Mouse (Mus musculus) frontal cortex, postnatal 10 days (tissue): Measurements from ENCODE around the gene Slc12a7.
A peak's percentile ranks its signal among the peaks of the same experiment; 100 is the strongest.
"Not testable (repeated sequence)": the region's sequence is repeated elsewhere in the genome, so short reads cannot be mapped to it uniquely, and the experiment has no call there.

Source experiments
- DNase-seq, 2 experiments: peaks; one replicate each; pipeline ENCODE4 v3.0.0; 2022; ENCODE audit warnings: low spot score in 2 of 2, mixed read lengths in 1 of 2

Slc12a7 gene

GRCm38 (mm10) chr13:73718225-73718624 lies 14.7 kb upstream of the Slc12a7 start:
- peak; percentile 45 to 78 for DNase-seq

- DNase-seq = no peak
Measured at GRCm38 (mm10) chr13:73720241-73720640, 12.7 kb upstream of the Slc12a7 start.

GRCm38 (mm10) chr13:73723081-73723668 lies 9.7 kb upstream of the Slc12a7 start:
- DNase-seq = peak; percentile 16 to 41

GRCm38 (mm10) chr13:73725315-73725714 lies 7.6 kb upstream of the Slc12a7 start:
- no peak for DNase-seq

- DNase-seq = no peak
Measured at GRCm38 (mm10) chr13:73727621-73728025, 5.3 kb upstream of the Slc12a7 start.

DNA sequence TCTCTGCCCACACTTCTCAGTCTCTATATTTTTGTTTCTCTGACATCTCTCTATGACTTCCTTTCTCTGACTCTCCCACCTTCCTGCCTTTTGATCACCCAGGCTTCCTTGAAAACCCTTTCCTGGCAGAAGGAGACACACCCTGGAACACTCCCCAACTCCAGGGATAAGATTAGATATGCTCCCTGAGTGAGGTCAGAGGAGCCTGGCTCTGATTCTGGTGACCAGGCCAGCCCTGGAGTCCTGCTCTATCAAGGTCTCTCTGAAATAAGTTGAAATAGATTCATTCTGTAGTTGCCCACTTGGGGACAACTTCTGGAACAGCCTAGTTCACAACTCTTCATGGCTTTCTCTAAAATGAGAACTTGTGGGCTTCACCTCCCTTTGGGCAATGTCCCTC lies 4.3 kb upstream of the Slc12a7 start:
- no peak for DNase-seq

GRCm38 (mm10) chr13:73730913-73731312 lies 2.0 kb upstream of the Slc12a7 start:
- no peak for DNase-seq

DNA sequence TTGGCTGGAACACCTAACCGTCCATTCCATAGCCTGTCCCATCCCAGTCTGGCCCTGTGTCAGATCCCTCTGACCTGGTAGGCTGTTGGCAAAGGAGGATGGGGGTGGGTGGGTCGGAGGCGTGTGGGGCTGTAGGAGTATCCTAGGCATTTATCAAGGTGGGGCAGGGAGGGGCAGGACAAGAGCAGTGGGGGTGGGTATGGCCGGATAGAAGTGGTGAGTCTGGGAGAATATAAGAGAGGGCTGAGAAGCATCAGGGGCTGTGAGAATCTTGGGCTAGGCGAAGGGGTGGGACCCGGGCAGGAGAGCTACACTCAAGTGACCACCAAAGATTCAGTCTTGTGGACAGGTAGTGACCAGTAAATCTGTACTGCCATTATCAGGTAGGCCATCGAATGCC lies 659 bp upstream of the Slc12a7 start:
- DNase-seq = no peak

DNA sequence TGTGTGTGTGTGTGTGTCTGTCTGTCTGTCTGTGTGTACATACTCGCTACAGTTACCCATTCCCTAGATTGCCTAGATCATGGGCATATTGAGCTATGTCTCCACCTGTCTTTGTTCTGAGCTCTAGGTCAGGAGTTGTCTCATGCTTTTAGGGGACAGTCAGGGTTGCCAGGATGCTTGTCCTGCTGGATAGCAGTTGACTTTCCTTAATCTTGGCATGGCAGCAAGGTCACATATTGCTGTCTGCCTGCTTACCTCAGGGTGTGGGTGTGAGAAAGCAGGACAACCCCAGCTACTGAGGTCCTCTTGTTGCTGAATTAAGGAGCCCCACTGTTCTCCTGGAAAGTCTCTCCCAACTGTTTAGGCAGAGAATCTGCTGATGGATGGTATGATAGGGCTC lies 1.5 kb downstream of the Slc12a7 start:
- no peak for DNase-seq

DNA sequence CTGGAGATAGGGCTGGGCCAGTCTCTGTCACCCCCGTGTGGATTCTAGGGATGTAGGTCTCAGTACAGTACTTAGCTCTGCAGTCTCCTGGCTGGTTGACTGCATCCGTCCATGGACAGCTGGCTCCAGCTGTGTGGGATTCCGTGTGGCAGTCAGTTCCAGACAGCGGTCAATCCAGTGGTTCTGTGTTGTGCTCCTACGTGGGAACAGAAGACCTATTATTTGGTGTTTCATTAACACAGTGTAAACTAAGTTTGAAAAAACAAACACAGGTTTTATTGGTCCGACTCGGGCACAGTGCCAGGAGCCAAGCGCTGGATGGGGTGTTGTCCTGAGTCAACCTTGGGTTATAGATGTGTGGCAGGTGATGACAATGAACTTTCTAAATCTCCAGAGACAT lies 2.4 kb downstream of the Slc12a7 start:
- DNase-seq = no peak

DNA sequence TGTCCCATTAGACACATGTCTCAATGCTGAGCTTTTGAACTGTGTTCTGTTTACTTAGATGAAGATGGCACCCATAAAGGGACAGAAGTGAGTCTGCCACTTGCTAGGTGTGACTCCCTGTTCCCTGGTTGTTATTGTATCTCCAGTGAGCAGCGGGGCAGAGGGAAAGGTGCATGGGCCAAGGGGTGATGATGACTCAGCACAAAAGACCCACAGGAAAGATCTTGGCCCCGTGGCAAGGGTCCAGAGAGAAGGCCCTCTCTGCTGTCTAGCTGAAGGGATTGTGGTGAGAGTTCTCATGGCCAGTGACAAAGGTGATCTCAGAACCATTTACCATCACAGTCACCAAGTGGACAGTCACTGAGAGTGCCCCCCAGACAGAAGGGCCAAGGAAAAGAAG lies 3.0 kb downstream of the Slc12a7 start:
- no peak for DNase-seq

DNA sequence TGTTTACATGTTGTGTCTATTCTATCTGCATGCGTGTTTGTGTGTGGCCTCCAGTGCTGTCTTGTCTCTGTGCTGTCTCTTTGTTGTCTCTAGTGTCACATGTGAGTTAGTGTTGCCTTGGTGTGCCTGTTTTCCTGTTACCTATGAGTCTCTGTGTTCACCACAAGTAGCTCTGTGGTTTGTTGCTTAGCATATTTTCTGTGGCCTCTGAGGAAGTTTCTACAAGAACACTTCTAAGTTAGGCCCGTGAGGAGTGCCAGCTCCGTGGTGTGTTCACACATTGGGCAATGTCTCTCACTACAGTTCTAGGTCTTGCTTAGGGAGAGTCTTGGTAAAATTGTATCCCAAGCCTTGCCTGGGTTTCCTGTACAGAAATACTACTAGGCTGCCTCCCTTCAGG lies 4.0 kb downstream of the Slc12a7 start:
- DNase-seq = no peak

DNA sequence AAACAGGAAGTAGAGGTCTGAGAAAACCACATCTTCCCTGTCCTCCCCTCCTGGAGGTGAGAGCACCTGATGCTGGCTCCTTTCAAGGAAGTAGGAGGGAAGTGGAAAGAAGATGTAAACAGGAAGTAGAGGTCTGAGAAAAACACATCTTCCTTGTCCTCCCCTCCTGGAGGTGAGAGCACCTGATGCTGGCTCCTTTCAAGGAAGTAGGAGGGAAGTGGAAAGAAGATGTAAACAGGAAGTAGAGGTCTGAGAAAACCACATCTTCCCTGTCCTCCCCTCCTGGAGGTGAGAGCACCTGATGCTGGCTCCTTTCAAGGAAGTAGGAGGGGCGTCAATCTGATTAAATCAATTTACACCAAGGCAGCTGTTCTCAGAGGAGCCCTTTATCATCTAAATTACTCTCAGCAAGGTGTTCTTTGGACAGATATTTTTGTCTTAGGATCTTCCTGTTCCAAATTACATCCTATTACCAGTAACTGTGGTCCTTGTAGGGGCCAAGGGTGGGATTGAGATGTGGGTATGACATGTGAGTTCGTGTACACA lies 7.6 kb downstream of the Slc12a7 start:
- DNase-seq = not testable (repeated sequence)

GRCm38 (mm10) chr13:73742944-73743343 lies 10.1 kb downstream of the Slc12a7 start:
- DNase-seq = no peak

GRCm38 (mm10) chr13:73743662-73744061 lies 10.8 kb downstream of the Slc12a7 start:
- no peak for DNase-seq

- no peak for DNase-seq
Measured at GRCm38 (mm10) chr13:73748663-73749440, 16.0 kb downstream of the Slc12a7 start.

DNA sequence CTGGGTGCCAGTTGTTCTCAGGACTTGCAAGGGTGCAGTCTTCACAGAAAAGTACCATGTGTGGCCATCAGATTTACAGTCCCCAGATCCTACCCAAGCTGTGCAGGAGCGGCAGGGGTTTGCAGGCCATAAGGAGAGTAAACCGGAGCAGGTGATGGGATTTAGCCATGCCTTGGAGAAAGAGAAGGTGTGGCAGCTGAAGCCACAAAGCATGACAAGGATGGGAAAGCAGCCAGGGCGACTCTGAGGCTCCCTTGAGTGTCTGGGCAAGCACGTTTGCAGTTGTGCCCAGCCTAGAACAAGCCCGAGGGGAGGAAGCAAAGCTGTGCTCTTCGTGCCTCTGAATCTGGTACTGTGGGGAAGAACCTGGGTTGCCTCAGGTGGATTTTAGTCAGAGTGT lies 17.5 kb downstream of the Slc12a7 start:
- DNase-seq = no peak

DNA sequence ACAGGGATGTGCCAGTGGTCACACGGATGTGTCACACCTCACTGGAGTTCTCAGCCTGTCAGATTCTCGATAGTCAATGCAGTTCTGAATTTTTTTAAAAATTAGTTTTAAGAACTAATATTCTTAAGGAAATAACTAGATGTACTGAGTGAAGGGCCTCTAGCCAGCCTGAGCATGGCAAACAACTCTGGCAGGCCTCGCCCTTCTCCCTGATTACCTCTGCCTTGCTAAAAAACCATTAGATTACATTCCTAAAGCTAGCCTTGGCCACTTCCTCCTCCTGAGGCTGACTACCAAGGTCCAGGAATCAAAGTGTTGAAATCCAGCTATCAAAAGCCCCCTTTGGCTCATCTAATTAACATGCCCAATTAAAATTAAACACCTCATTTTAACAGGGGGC lies 18.4 kb downstream of the Slc12a7 start:
- no peak for DNase-seq

GRCm38 (mm10) chr13:73755809-73756208 lies 22.9 kb downstream of the Slc12a7 start:
- DNase-seq = no peak

- no peak for DNase-seq
Measured at GRCm38 (mm10) chr13:73756916-73757315, 24.0 kb downstream of the Slc12a7 start.

- no peak for DNase-seq
Measured at GRCm38 (mm10) chr13:73757362-73757761, 24.5 kb downstream of the Slc12a7 start.

DNA sequence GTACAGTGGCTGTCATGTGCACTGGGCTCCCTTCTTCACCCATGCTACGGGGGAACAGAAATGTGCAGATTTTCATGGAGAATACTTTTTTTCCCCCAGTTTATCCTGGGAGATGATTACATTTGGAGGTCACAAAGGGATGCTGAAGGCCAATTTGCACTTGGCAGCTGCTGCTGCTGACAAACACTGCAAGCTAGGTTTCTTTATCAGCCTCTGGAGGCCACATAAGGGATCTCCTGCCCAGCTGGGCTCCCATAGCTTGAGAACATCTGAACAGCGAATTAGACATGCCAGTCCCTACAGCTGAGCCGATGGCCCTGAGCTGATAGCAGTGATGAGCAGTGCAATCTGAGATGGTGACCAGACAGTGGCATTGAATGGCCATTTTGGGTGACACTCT lies 26.7 kb downstream of the Slc12a7 start:
- no peak for DNase-seq

GRCm38 (mm10) chr13:73760126-73760525 lies 27.2 kb downstream of the Slc12a7 start:
- no peak for DNase-seq
